Mouse (Mus musculus) liver, adult (tissue): Measurements from ENCODE around the gene Dapk2.

ENCODE experiments used
- GATA4 ChIP-seq: IDR thresholded peaks from 2 replicates; pipeline ENCODE4 v1.6.1; 2014; ENCODE audit warnings: mild to moderate bottlenecking, low read length; ENCODE audit not compliant: insufficient replicate concordance

Dapk2 gene

DNA sequence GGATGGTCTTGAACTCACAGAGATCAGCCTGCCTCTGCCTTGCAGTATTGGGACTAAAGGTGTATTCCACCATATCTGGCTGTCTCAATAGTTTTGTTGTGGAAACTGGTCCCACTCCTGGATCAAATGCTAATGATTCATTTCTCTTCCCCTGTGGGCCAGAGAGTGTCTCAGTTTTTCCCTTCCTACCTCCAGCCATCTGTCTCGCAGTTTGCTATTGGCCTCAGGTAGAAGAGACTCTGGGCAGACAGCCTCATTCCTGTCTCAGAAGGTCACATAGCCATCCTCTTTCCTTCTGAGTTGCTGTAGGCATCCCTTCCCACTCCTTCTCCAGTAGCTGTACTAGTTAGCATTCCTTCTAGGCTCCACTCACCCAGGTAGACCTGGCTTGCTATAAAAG, 40.5 kb downstream of the Dapk2 start:
- TF ChIP-seq GATA4, result no peak

DNA sequence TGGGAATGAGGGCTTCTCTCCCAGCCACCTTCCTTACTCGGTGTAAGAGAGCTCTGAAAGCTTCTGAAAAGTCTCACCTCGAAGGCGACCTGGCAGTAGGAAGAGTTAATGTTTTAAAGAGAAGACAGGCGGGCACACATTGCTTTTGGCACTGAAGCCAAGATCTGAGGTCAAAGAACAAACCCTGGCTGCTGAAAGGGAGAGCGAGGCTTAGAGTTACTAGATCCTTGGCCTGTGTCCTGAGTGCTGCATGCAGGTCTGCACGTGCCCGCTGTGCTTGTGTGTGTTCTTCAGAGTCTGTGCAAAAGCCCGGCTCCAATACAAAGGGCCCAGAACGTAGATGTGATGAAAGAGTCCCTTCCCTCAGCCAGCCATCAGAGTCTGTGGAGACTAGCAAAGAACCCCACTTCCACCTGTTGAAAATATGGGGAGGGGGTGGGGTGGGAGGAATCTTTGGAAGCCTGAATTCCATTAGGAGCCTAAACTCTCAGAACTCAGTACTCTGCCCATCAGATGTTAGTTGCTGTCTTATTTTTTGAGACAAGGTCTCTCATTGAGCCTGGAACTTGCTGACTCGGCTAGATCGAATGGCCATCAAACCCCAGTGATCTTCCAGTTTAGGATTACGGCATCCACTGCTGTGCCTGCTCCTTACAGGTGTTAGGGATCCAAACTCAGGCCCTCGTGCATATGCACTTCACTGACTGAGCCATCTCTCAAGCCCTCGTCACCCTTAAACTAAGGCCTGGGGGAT, 41.8 kb downstream of the Dapk2 start:
- TF ChIP-seq GATA4, result no peak

DNA sequence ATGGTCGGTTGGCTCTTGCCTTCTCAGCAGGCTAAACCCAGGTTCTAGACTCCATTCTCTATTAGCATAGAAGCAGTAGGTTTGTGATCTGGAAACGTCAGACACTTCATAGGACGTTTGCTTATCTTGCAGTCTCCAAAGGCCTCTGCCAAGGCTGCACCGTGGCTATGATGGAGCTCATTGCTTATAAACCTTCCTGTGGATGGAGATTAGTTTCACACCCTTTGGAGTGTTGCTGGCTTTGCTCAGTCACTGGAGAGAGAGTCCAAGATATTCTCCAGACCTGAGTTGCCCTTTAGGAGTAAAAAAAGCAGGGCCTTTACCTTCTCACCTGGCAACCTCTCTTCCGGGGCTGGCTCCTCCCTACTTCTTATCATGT, 42.4 kb downstream of the Dapk2 start:
- TF ChIP-seq GATA4, result no peak

DNA sequence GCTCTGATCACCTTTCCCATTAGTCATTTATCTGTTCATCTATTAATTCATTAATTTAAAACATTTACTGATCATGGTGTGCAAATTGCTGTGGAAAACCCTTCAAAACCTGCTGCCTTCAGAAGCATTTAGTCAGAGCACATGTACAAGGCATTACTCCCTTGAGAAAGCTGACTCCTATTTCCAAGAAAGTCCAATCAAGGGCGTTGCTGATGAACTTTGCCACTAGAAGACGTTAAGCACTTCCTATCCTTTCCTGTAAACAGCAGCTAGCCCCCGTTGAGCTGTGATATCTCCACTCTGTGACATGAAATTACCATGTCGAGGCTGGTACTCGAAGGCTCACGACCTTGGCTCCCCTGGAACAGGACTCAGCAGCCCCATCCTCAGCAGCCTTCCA, 43.6 kb downstream of the Dapk2 start:
- TF ChIP-seq GATA4, result peak; percentile 40; the same call in 1 of the 2 replicates

DNA sequence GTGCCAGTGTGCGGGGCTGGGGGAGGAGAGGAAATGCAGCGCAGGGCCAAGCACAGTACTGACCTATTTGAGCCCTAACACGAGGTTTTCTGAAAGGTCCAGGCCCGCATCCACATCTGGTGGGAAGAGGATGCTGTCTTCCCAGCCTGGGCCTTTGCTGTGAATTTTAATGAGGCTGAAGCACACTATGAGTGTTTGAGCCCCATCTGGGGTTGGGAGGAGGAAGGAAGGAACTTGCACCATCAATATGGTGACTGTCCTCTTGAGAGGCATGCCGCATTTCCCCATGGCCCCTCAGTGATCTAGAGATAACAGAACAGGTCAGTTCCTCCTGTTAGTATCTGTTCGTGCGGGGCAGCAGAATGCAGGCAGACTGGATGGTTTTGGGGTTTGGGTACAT, 44.4 kb downstream of the Dapk2 start:
- TF ChIP-seq GATA4, result no peak

DNA sequence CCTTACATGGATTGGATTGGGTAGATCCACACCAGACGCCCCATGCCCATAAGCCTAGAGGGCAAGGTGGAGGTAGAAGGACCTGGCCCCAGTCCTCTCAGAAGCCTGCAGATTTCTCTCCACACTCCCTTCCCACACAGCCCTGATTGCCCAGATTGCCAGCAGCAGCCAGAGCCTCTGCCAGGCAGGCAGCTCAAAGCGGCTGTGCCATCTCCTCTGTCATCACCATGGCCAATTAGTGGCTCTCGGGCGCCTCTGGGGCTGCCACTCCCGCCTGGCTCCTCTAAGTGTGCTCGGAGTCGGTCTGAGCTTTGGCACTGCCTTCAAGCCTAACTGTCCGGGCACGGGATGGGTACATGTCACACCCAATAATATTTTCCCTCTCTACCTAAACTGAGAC, 47.7 kb downstream of the Dapk2 start:
- TF ChIP-seq GATA4, result no peak

DNA sequence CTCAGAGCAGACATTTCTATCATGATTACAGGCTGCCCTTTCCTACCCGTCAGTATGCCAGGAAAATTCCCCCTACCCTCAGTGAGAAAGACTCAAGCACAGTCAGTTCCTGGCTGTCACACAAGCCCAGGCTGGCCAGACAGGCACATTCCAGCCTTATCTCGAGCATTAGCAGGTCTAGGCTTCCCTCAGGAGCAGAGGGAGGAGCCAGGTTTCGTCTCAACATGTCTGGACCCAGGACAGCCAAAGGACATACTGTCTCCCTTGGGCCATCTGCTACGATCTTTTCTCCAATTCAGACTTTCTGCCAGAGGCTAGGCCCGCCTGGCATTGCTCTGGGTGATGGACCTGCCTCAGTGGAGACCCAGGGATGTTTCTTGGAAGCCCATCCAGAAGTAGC, 48.8 kb downstream of the Dapk2 start:
- TF ChIP-seq GATA4, result peak; percentile 50; the same call in 1 of the 2 replicates

DNA sequence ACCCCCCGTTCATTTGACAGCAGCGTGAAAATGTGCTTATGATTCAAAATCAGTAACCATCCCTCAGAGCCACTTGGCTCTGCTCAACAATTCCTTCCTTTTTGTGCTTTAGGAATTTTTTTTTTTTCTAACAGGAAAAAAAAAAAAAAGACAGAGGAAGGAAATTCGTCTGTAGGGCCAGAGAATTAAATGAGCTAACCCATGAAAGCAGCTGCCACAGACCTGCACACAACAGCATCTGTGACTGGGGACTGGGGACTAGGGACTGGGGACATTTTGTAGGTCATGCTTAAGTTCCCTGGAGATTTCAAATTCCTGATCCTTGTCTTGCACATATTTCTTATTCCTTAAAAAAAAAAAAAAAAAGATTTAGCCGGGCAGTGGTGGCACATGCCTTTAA, 53.4 kb downstream of the Dapk2 start:
- no peak for TF ChIP-seq GATA4

DNA sequence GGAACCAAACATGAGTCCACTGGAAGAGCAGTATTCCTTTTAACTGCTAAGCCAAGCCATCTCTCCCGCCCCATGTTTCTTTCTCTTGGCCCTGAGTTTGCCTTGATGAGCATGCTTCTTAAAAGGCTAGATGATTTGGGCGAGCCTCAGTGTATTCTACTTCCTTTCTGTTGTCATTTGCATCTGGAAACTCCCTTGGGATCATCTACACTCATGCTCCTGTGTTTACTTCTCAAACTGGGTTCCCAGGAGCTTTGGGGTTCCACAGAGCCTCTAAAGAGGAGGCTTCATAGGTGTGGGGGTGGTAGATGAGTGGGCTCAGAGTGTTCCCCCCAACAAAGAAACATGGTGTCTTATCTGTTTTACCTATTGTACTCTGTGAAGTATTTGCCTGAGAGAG, 54.1 kb downstream of the Dapk2 start:
- TF ChIP-seq GATA4, result no peak

DNA sequence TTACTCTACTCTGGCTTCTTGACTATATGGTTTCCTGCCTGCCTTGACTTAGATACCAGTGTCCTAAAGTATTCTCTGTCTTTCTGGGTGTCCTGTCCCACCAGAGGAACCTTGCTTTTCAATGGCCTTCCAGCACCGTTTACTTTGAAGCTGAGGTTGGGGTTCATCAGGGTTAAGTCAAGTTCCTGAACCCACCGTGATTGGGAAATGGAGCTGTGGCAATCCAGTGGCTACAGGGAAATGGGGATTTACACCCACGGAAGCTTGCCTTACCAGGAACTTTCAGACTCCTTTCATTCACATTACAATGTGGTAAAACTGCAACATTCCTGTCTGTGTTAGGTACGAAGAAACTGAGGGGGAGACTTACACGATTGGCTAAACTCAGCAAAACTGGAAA, 54.8 kb downstream of the Dapk2 start:
- TF ChIP-seq GATA4, result no peak

DNA sequence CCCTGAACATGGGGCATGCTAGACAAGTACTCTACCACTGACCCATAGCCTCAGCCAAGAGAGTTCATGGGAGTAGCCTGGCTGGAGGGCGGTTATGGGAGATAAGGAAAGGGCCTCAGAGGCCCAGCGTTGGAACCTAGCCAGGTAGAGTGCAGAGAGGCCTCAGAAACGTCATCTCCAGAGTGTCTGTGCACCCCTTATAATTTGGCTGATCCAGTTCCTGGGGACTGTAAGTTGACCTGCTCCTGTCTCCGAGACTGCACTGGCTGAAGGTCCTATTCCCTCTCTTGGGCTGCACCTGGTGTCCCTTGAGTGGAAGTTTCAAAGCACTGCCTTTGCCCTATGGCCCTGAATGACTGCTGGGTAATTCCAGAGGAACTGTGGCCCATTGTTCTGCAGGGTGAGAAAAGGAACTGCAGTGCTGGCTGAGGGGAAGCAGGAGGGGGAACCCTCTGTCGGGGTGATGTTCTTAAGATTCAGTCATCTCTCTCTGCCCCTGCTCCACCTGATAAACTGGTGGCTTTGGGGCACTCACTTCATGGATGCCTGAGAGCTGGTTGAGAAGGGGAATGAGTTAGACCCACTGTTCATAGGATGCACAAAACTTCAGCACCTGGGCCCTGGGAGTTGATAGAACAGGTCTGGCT, 55.5 kb downstream of the Dapk2 start:
- peak; percentile 94; the same call in 1 of the 2 replicates for TF ChIP-seq GATA4

DNA sequence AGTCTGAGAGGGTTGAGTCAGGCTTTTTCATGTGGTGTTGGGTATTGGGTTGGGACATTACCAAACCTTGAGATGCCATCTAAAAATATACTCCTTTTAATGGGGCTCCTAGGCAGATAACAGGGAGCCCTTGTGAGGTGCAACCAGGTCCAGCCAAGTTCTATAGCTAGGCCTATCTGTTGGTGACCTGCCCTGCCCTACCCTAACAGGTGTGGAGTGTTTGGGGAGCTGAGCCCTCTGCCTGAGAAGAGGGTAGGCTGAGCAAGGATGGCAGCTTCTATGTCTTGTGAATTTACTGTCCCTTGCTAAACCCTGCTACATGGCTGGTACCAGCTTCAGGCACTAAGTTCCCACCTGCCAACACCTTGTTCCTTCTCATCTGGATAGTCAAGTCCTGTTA, 57.5 kb downstream of the Dapk2 start:
- TF ChIP-seq GATA4, result no peak

DNA sequence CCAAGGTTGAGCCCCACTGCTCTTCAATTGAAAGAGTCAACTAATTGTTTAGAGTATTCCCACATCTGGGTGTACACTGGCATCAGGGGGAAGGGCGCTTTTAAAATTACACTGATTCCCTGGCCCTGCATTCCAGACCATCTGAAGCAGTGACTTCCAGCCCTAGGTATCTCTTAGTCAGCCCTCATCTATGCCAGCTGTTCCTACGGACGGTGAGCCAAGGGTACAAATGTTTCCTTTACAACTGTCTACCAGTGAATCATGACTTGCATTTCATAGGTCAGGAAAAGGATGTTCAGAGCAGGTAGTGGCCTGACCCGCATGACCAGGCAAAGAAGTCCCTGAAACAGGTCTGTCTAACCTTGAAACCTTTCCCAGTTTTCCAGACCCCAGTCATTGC, 59.9 kb downstream of the Dapk2 start:
- no peak for TF ChIP-seq GATA4

DNA sequence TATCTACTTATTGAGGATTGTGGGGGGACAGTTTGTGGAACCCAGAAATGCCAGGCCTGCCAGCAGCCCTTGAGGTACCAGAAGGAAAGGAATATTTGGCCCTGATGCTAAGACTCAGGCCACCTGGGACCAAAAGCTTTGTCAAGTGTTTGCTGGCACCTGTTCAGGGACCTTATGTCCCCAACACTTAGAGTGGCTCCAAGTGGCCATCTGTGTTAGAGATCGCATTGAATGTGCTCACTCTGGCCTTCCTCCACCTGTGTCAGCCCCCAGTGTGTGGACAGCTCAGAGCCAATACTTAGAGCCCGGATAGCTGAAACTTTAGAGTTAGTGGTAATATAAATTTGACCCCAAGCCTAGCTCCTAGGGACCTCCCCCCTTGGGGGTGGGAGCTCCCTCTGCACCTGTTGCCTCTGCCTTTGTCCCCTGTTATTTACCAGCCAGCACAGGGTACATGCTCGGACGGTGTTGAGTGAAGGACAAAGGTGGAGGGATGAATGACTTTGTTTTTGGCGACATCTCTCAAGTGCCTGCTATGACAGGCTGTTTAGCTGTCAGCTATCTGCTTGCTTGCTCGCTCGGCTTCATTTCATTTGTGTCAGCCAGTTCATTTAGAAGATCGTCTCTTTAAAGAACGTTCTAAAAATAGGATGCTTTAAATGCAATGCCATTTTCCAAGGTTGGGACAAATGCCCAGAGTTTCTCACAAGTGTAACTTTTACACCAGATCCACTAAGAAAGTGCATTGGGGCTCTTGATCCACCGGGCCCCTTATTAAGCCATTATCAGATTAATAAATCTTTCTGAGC, 61.1 kb downstream of the Dapk2 start:
- no peak for TF ChIP-seq GATA4

DNA sequence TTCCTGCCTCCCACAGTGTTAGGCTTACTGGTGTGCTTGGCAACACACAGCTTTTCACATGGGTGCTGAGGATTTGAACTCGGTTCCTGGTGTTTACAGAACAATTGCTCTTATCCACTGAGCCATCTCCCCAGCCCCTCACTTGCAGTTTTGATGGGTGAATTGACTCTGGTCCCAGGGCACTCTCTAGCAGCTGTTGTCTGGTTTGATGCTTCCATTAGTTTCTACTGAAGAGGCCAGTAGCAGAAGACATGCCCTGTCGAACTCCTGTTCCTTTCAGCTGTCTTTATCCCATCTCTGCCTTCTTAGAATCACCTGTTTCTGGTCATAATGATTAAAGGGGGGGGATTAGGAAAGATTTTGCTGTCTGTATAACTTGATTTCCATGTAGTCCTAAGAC, 65.8 kb downstream of the Dapk2 start:
- TF ChIP-seq GATA4, result no peak
